Mouse (Mus musculus) heart, embryonic 15.5 days (tissue): ENCODE data around the gene Akr1e1. TPM values are rescaled to one million over a fixed set of nuclear protein-coding genes. Genes with fewer than 3 reads are reported as not detected.

Source experiments
- ATAC-seq: fragments of 200-750 bp; cut with Nextera tagmentation; replicated peaks from 2 replicates; pipeline ENCODE4 v1.8.0; 2017; ENCODE audit warnings: low read depth, moderate TSS enrichment; ENCODE audit not compliant: insufficient number of reproducible peaks, insufficient read depth, low FRiP score
- H3K27ac ChIP-seq: fragments of 300-500 bp; sonication (generic); 2 replicates; pipeline ENCODE4 v1.5.1; 2015; ENCODE audit warnings: mild to moderate bottlenecking, inconsistent platforms
- H3K27me3 ChIP-seq: fragments of 300-500 bp; sonication (generic); 2 replicates; pipeline ENCODE4 v1.6.1; 2015; ENCODE audit warnings: inconsistent platforms
- H3K36me3 ChIP-seq: fragments of 300-500 bp; sonication (generic); 2 replicates; pipeline ENCODE4 v1.6.1; 2015; ENCODE audit warnings: mild to moderate bottlenecking, inconsistent platforms
- H3K4me1 ChIP-seq: fragments of 300-500 bp; sonication (generic); replicated peaks from 2 replicates; pipeline ENCODE4 v1.6.1; 2015; ENCODE audit warnings: inconsistent platforms
- H3K4me2 ChIP-seq: fragments of 300-500 bp; sonication (generic); 2 replicates; pipeline ENCODE4 v1.6.1; 2015; ENCODE audit warnings: inconsistent platforms, mild to moderate bottlenecking, moderate library complexity
- H3K4me3 ChIP-seq: fragments of 300-500 bp; sonication (generic); 2 replicates; pipeline ENCODE4 v1.5.1; 2015; ENCODE audit warnings: mild to moderate bottlenecking, inconsistent platforms
- H3K9ac ChIP-seq: fragments of 300-500 bp; sonication (generic); 2 replicates; pipeline ENCODE4 v1.6.1; 2015; ENCODE audit warnings: mild to moderate bottlenecking, inconsistent platforms
- H3K9me3 ChIP-seq: fragments of 300-500 bp; sonication (generic); replicated peaks from 2 replicates; pipeline ENCODE4 v1.6.1; 2016; ENCODE audit warnings: inconsistent platforms
- WGBS: fragments of 180-500 bp; shearing (Covaris S2); methylation state at CpG from one replicate; pipeline ENCODE4 v1.1.7; 2015; ENCODE audit warnings: mixed read lengths; 5-methylcytosine and 5-hydroxymethylcytosine counted together
- polyA plus RNA-seq: library from polyadenylated mRNA; unstranded; fragments of >200 nt; fragmentation: Nextera tagmentation; extraction: Ambion mirVana; gene quantifications from 2 replicates; pipeline ENCODE4 v1.2.1, GENCODE M21; 2015

Gene Akr1e1
- polyA plus RNA-seq, 1 experiment from 2014 or later = 38.5 TPM

DNA sequence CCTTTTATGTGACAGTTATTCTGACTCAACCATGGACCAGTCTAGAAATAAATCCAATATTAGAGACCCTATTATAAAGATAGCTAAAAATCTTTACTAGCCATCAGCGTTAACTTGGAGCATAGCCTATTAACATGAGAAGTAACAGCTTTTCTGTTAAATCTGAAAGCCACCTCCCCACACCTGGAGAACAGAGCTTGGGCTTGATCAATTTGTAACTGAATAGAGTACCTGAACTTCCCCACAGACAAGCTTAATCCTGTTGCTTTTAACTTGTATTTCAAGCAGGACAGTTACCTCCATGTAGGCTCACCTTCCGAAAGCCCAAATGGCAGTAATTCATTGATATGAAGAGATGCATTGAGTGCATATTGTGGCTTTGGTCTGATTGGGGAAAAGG, 43.0 kb downstream of the Akr1e1 start:
- H3K4me2 ChIP-seq = no peak overlapping the region
- no peaks in the 10 kb centered on the region for H3K4me1 ChIP-seq
- WGBS = 73% methylated on average over 2 of the region's 2 CpGs
- no peaks in the 10 kb centered on the region for H3K9me3 ChIP-seq
- no peak overlapping the region for H3K27ac ChIP-seq
- no peak overlapping the region for H3K9ac ChIP-seq
- H3K4me3 ChIP-seq = no peak overlapping the region
- H3K27me3 ChIP-seq = no peaks in the 10 kb centered on the region
- no peak for ATAC-seq
- no peaks in the 10 kb centered on the region for H3K36me3 ChIP-seq

DNA sequence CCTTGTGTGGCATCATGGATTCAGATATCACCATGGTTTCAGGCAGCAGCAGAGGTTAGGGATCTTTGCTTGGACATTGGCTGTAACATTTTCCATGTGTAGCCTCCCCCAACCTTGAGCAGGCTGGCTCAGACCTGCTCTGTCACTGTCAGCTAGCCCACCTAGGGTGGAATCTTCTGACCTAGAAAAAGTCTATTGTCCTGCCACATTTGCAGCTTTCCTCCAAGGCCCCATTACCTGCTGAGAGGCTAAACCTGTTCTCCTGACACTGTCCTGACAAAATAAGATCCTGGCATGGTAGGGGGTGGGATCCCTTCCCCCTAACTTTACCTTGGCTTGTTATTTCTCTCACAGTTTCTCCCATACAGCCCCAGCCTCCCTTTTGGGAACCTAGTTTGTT, 48.5 kb downstream of the Akr1e1 start:
- Histone ChIP-seq H3K9me3 (no peaks in the 10 kb centered on the region), H3K27me3 (no peaks in the 10 kb centered on the region), H3K4me3 (no peak overlapping the region), H3K27ac (no peak overlapping the region), H3K36me3 (no peaks in the 10 kb centered on the region), H3K4me1 (no peaks in the 10 kb centered on the region), H3K4me2 (no peak overlapping the region), H3K9ac (no peak overlapping the region)
- no peak for ATAC-seq

DNA sequence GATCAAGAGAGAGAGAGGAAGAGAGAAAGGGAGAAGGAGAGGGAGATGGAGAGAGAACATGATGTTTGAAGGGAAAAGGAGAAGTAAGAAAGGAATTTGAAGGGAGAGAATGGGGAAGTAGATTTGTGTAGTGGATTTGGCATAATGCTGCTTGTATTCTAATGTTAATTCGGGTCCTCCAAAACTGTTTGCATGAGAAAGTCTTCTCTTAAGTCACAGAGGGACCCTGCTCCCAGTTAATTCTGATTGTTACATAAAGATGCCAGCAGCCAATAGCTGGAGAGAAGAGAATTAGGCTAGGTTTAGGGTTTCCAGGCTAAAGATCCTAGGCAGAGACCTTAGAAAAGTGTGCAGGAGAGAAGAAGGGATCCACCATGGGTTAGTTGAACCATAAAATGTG, 49.8 kb downstream of the Akr1e1 start:
- Histone ChIP-seq H3K36me3 (no peaks in the 10 kb centered on the region), H3K9ac (no peak overlapping the region), H3K27me3 (no peaks in the 10 kb centered on the region), H3K9me3 (no peaks in the 10 kb centered on the region), H3K4me3 (no peak overlapping the region), H3K27ac (no peak overlapping the region), H3K4me1 (no peaks in the 10 kb centered on the region), H3K4me2 (no peak overlapping the region)
- ATAC-seq = no peak
- 71% methylated on average over 1 of the region's 1 CpGs for WGBS

Other genes with a start within 250 kb of the Akr1e1 start
- gene Akr1c6, start 174.9 kb downstream of the Akr1e1 start, polyA plus RNA-seq = not detected in 2 replicates
- gene Akr1c20, start 85.8 kb downstream of the Akr1e1 start, polyA plus RNA-seq = not detected in 2 replicates
- not detected in 2 replicates for gene Akr1c21, start 35.1 kb downstream of the Akr1e1 start, polyA plus RNA-seq